Mouse (Mus musculus): ENCODE measurements at regions not wholly inside any gene's neighbourhood (a gene's known extent, or its start where the extent isn't known, plus 50 kb on each side); places are given as distances from the start of the nearest gene placed in this dataset.

GRCm38 (mm10) chr6:95204231-95204630, 87.2 kb downstream of the Kbtbd8 start:
- TF ChIP-seq POLR2A (IDR thresholded peaks at IDR 0.05; ENCODE audit: control insufficient read depth, low read depth, low read length) (no peak), CTCF (IDR thresholded peaks at IDR 0.05; ENCODE audit: control insufficient read depth, insufficient read depth, insufficient replicate concordance, low read depth, low read length) (no peak)
- Histone ChIP-seq H3K27me3 (ENCODE audit: control insufficient read depth, insufficient read depth, low read length) (no peaks in the 10 kb centered on the region), H3K36me3 (ENCODE audit: control insufficient read depth, insufficient read depth, low read length) (no peaks in the 10 kb centered on the region), H3K4me3 (ENCODE audit: control insufficient read depth, low read depth, low read length) (no peak overlapping the region), H3K4me1 (ENCODE audit: control insufficient read depth, insufficient read depth, low read length) (no peaks in the 10 kb centered on the region), H3K27ac (ENCODE audit: control insufficient read depth, insufficient read depth, low read depth, low read length) (no peak overlapping the region)

GRCm38 (mm10) chr6:95207063-95207462, 90.0 kb downstream of the Kbtbd8 start:
- no peaks in the 10 kb centered on the region for H3K36me3 ChIP-seq (ENCODE audit: control insufficient read depth, insufficient read depth, low read length)
- no peaks in the 10 kb centered on the region for H3K4me1 ChIP-seq (ENCODE audit: control insufficient read depth, insufficient read depth, low read length)
- TF ChIP-seq POLR2A (IDR thresholded peaks at IDR 0.05; ENCODE audit: control insufficient read depth, low read depth, low read length) (no peak), CTCF (IDR thresholded peaks at IDR 0.05; ENCODE audit: control insufficient read depth, insufficient read depth, insufficient replicate concordance, low read depth, low read length) (no peak)
- no peak overlapping the region for H3K4me3 ChIP-seq (ENCODE audit: control insufficient read depth, low read depth, low read length)
- H3K27me3 ChIP-seq (ENCODE audit: control insufficient read depth, insufficient read depth, low read length): no peaks in the 10 kb centered on the region
- no peak overlapping the region for H3K27ac ChIP-seq (ENCODE audit: control insufficient read depth, insufficient read depth, low read depth, low read length)

- H3K27ac ChIP-seq (ENCODE audit: control insufficient read depth, insufficient read depth, low read depth, low read length): no peak overlapping the region
- TF ChIP-seq POLR2A (IDR thresholded peaks at IDR 0.05; ENCODE audit: control insufficient read depth, low read depth, low read length) (no peak), CTCF (IDR thresholded peaks at IDR 0.05; ENCODE audit: control insufficient read depth, insufficient read depth, insufficient replicate concordance, low read depth, low read length) (no peak)
- no peak overlapping the region for H3K4me3 ChIP-seq (ENCODE audit: control insufficient read depth, low read depth, low read length)
- no peaks in the 10 kb centered on the region for H3K4me1 ChIP-seq (ENCODE audit: control insufficient read depth, insufficient read depth, low read length)
- no peaks in the 10 kb centered on the region for H3K36me3 ChIP-seq (ENCODE audit: control insufficient read depth, insufficient read depth, low read length)
- no peaks in the 10 kb centered on the region for H3K27me3 ChIP-seq (ENCODE audit: control insufficient read depth, insufficient read depth, low read length)
Observed at GRCm38 (mm10) chr6:95217431-95217830, 100.4 kb downstream of the Kbtbd8 start.

GRCm38 (mm10) chr6:95218830-95219229, 101.8 kb downstream of the Kbtbd8 start:
- Histone ChIP-seq H3K36me3 (ENCODE audit: control insufficient read depth, insufficient read depth, low read length) (no peaks in the 10 kb centered on the region), H3K27ac (ENCODE audit: control insufficient read depth, insufficient read depth, low read depth, low read length) (no peak overlapping the region), H3K4me1 (ENCODE audit: control insufficient read depth, insufficient read depth, low read length) (no peaks in the 10 kb centered on the region), H3K4me3 (ENCODE audit: control insufficient read depth, low read depth, low read length) (no peak overlapping the region), H3K27me3 (ENCODE audit: control insufficient read depth, insufficient read depth, low read length) (no peaks in the 10 kb centered on the region)
- TF ChIP-seq POLR2A (IDR thresholded peaks at IDR 0.05; ENCODE audit: control insufficient read depth, low read depth, low read length) (no peak), CTCF (IDR thresholded peaks at IDR 0.05; ENCODE audit: control insufficient read depth, insufficient read depth, insufficient replicate concordance, low read depth, low read length) (no peak)

GRCm38 (mm10) chr6:95223537-95223936, 98.4 kb upstream of the Gm10234 start:
- no peak overlapping the region for H3K4me3 ChIP-seq (ENCODE audit: control insufficient read depth, low read depth, low read length)

GRCm38 (mm10) chr6:95229885-95230284, 92.0 kb upstream of the Gm10234 start:
- TF ChIP-seq CTCF (IDR thresholded peaks at IDR 0.05; ENCODE audit: control insufficient read depth, insufficient read depth, insufficient replicate concordance, low read depth, low read length) (no peak), POLR2A (IDR thresholded peaks at IDR 0.05; ENCODE audit: control insufficient read depth, low read depth, low read length) (no peak)
- peaks cover 2% of the 10 kb centered on the region; the same call in 1 of the 2 replicates for H3K4me1 ChIP-seq (ENCODE audit: control insufficient read depth, insufficient read depth, low read length)
- H3K27me3 ChIP-seq (ENCODE audit: control insufficient read depth, insufficient read depth, low read length): no peaks in the 10 kb centered on the region
- no peak overlapping the region for H3K4me3 ChIP-seq (ENCODE audit: control insufficient read depth, low read depth, low read length)
- no peaks in the 10 kb centered on the region for H3K36me3 ChIP-seq (ENCODE audit: control insufficient read depth, insufficient read depth, low read length)
- no peak overlapping the region for H3K27ac ChIP-seq (ENCODE audit: control insufficient read depth, insufficient read depth, low read depth, low read length)

More at GRCm38 (mm10) chr6:95223537-95223936, 98.4 kb upstream of the Gm10234 start:
- no peaks in the 10 kb centered on the region for H3K36me3 ChIP-seq (ENCODE audit: control insufficient read depth, insufficient read depth, low read length)
- TF ChIP-seq POLR2A (IDR thresholded peaks at IDR 0.05; ENCODE audit: control insufficient read depth, low read depth, low read length): no peak
- peak; percentile 86; the same call in 1 of the 2 replicates for TF ChIP-seq CTCF (IDR thresholded peaks at IDR 0.05; ENCODE audit: control insufficient read depth, insufficient read depth, insufficient replicate concordance, low read depth, low read length)
- no peak overlapping the region for H3K27ac ChIP-seq (ENCODE audit: control insufficient read depth, insufficient read depth, low read depth, low read length)
- no peaks in the 10 kb centered on the region for H3K4me1 ChIP-seq (ENCODE audit: control insufficient read depth, insufficient read depth, low read length)
- H3K27me3 ChIP-seq (ENCODE audit: control insufficient read depth, insufficient read depth, low read length): no peaks in the 10 kb centered on the region

GRCm38 (mm10) chr6:95234712-95235111, 87.2 kb upstream of the Gm10234 start:
- no peaks in the 10 kb centered on the region for H3K36me3 ChIP-seq (ENCODE audit: control insufficient read depth, insufficient read depth, low read length)
- H3K4me1 ChIP-seq (ENCODE audit: control insufficient read depth, insufficient read depth, low read length): peaks cover 2% of the 10 kb centered on the region; the same call in 1 of the 2 replicates
- no peaks in the 10 kb centered on the region for H3K27me3 ChIP-seq (ENCODE audit: control insufficient read depth, insufficient read depth, low read length)
- H3K27ac ChIP-seq (ENCODE audit: control insufficient read depth, insufficient read depth, low read depth, low read length): no peak overlapping the region
- no peak overlapping the region for H3K4me3 ChIP-seq (ENCODE audit: control insufficient read depth, low read depth, low read length)
- no peak for TF ChIP-seq POLR2A (IDR thresholded peaks at IDR 0.05; ENCODE audit: control insufficient read depth, low read depth, low read length)
- no peak for TF ChIP-seq CTCF (IDR thresholded peaks at IDR 0.05; ENCODE audit: control insufficient read depth, insufficient read depth, insufficient replicate concordance, low read depth, low read length)

GRCm38 (mm10) chr6:95243657-95244056, 78.3 kb upstream of the Gm10234 start:
- no peaks in the 10 kb centered on the region for H3K27me3 ChIP-seq (ENCODE audit: control insufficient read depth, insufficient read depth, low read length)
- no peak for TF ChIP-seq CTCF (IDR thresholded peaks at IDR 0.05; ENCODE audit: control insufficient read depth, insufficient read depth, insufficient replicate concordance, low read depth, low read length)
- TF ChIP-seq POLR2A (IDR thresholded peaks at IDR 0.05; ENCODE audit: control insufficient read depth, low read depth, low read length): no peak
- H3K4me3 ChIP-seq (ENCODE audit: control insufficient read depth, low read depth, low read length): no peak overlapping the region
- H3K27ac ChIP-seq (ENCODE audit: control insufficient read depth, insufficient read depth, low read depth, low read length): no peak overlapping the region
- H3K4me1 ChIP-seq (ENCODE audit: control insufficient read depth, insufficient read depth, low read length): no peaks in the 10 kb centered on the region
- no peaks in the 10 kb centered on the region for H3K36me3 ChIP-seq (ENCODE audit: control insufficient read depth, insufficient read depth, low read length)
